Mouse (Mus musculus) hindbrain, embryonic 11.5 days (tissue): ENCODE results near the gene Rabl3. TPM values are rescaled to one million over a fixed set of nuclear protein-coding genes. Genes with fewer than 3 reads are reported as not detected.
A peak's percentile ranks its signal among the peaks of the same experiment; 100 is the strongest.

Source experiments
- ATAC-seq: fragments of 200-750 bp; cut with Nextera tagmentation; 2 replicates; pipeline ENCODE4 v1.8.0; 2017; ENCODE audit warnings: mild to moderate bottlenecking, moderate TSS enrichment, moderate library complexity; ENCODE audit not compliant: low FRiP score
- DNase-seq: peaks from one replicate; pipeline ENCODE4 v3.0.0-alpha.2; 2015; ENCODE audit warnings: low spot score
- H3K27ac ChIP-seq: fragments of 300-500 bp; sonication (generic); 2 replicates; pipeline ENCODE4 v1.5.1; 2014; ENCODE audit warnings: mild to moderate bottlenecking, low read depth, low read length
- H3K27me3 ChIP-seq: fragments of 300-500 bp; sonication (generic); 2 replicates; pipeline ENCODE4 v1.6.1; 2014; ENCODE audit warnings: mild to moderate bottlenecking, low read length, moderate library complexity, mixed read lengths; ENCODE audit not compliant: control insufficient read depth, insufficient read depth
- H3K36me3 ChIP-seq: fragments of 300-500 bp; sonication (generic); 2 replicates; pipeline ENCODE4 v1.6.1; 2014; ENCODE audit warnings: mild to moderate bottlenecking, low read length, moderate library complexity, mixed read lengths; ENCODE audit not compliant: control insufficient read depth, insufficient read depth
- H3K4me1 ChIP-seq: fragments of 300-500 bp; sonication (generic); replicated peaks from 2 replicates; pipeline ENCODE4 v1.6.1; 2014; ENCODE audit warnings: low read length, mixed read lengths; ENCODE audit not compliant: control insufficient read depth, insufficient read depth
- H3K4me2 ChIP-seq: fragments of 300-500 bp; sonication (generic); replicated peaks from 2 replicates; pipeline ENCODE4 v1.6.1; 2014; ENCODE audit warnings: mild to moderate bottlenecking, low read depth, low read length
- H3K4me3 ChIP-seq: fragments of 300-500 bp; sonication (generic); 2 replicates; pipeline ENCODE4 v1.5.1; 2014; ENCODE audit warnings: low read depth, low read length
- H3K9ac ChIP-seq: fragments of 300-500 bp; sonication (generic); 2 replicates; pipeline ENCODE4 v1.6.1; 2014; ENCODE audit warnings: low read depth, low read length
- H3K9me3 ChIP-seq: fragments of 300-500 bp; sonication (generic); 2 replicates; pipeline ENCODE4 v1.6.1; 2016; ENCODE audit warnings: low read length; ENCODE audit not compliant: control insufficient read depth
- WGBS: fragments of 180-500 bp; shearing (Covaris S2); extraction: QIAGEN DNeasy Blood & Tissue Kit; methylation state at CpG from one replicate; pipeline ENCODE4 v1.1.7; 2014; 5-methylcytosine and 5-hydroxymethylcytosine counted together
- polyA plus RNA-seq: library from polyadenylated mRNA; unstranded; fragments of >200 nt; fragmentation: Nextera tagmentation; extraction: Ambion mirVana; gene quantifications from 2 replicates; pipeline ENCODE4 v1.2.1, GENCODE M21; 2014

Rabl3 gene
- polyA plus RNA-seq, 1 experiment from 2014 or later: 45.6 TPM

DNA sequence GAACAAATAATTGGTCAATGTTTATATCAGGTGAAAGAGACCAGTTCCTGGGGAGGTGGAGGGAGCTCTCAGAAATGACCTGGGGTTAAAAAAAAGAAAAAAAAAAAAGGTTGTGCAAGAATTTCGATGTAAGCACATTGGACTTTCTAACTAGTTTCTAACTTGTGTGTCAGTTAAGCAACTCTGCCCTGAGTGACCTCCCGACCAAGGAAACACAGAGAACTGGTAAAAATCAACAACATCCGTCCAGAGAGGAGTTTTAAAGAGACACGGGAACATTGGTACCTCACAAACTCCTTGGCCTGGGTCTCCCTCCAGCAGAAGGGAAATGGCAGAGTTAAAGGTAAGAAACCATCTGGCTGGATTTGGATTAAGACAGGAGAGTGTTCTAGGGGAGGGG is 40.3 kb downstream of the Rabl3 start, which contains the start of gene Hgd:
TSS of gene Hgd (plus strand) at position 160 of the 400 bp plus-strand sequence.
- no peak for DNase-seq
- H3K27me3 ChIP-seq: no peaks in the 10 kb centered on the region
- no peak within 1 kb of the TSS for H3K27ac ChIP-seq
- no peak within 1 kb of the TSS for H3K4me2 ChIP-seq
- no peaks in the 10 kb centered on the region for H3K36me3 ChIP-seq
- WGBS: 76% methylated on average over 4 of the region's 4 CpGs
- H3K4me1 ChIP-seq: peaks cover 6% of the 10 kb centered on the region
- H3K9ac ChIP-seq: no peak within 1 kb of the TSS
- H3K9me3 ChIP-seq: no peaks in the 10 kb centered on the region
- no peak for ATAC-seq
- H3K4me3 ChIP-seq: no peak within 1 kb of the TSS

DNA sequence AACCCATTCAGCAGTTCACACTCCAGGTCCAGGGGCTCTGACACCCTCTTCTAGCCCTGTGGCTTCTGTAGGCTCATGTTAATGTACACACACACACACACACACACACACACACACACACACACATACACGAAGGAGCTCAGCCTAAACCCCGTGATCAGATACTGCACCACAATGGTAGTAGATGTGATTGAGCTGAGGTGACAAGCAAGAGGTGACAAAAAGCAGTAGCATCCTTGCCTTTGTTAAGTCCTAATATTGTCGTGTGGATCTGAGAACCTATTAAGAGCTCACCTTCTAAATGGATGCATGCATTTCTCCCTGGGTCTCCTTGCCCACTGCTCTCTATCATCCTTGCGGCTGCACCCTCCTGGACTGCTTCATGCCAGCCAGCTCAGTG is 41.0 kb downstream of the Rabl3 start:
- H3K36me3 ChIP-seq: no peaks in the 10 kb centered on the region
- H3K27ac ChIP-seq: no peak overlapping the region
- 90% methylated on average over 4 of the region's 4 CpGs for WGBS
- no peaks in the 10 kb centered on the region for H3K9me3 ChIP-seq
- DNase-seq (no peak), ATAC-seq (no peak)
- no peak overlapping the region for H3K4me3 ChIP-seq
- no peaks in the 10 kb centered on the region for H3K27me3 ChIP-seq
- H3K4me1 ChIP-seq: peaks cover 6% of the 10 kb centered on the region
- no peak overlapping the region for H3K9ac ChIP-seq
- H3K4me2 ChIP-seq: no peak overlapping the region

GRCm38 (mm10) chr16:37581901-37582300 is 42.2 kb downstream of the Rabl3 start:
- Histone ChIP-seq H3K27me3 (no peaks in the 10 kb centered on the region), H3K27ac (peak overlapping the region; percentile 27; the same call in 1 of the 2 replicates), H3K4me2 (no peak overlapping the region), H3K4me3 (no peak overlapping the region), H3K9me3 (no peaks in the 10 kb centered on the region), H3K9ac (no peak overlapping the region), H3K4me1 (peaks cover 6% of the 10 kb centered on the region), H3K36me3 (no peaks in the 10 kb centered on the region)
- no peak for ATAC-seq
- DNase-seq: no peak
- 41% methylated on average over 3 of the region's 3 CpGs for WGBS

GRCm38 (mm10) chr16:37583306-37583705 is 43.6 kb downstream of the Rabl3 start:
- Histone ChIP-seq H3K27me3 (no peaks in the 10 kb centered on the region), H3K9ac (no peak overlapping the region), H3K4me1 (peaks cover 6% of the 10 kb centered on the region), H3K27ac (peak overlapping the region; percentile 94), H3K4me3 (no peak overlapping the region), H3K36me3 (no peaks in the 10 kb centered on the region), H3K4me2 (no peak overlapping the region), H3K9me3 (no peaks in the 10 kb centered on the region)
- 61% methylated on average over 3 of the region's 3 CpGs for WGBS
- DNase-seq (no peak), ATAC-seq (no peak)

GRCm38 (mm10) chr16:37583801-37584200 is 44.1 kb downstream of the Rabl3 start:
- Histone ChIP-seq H3K4me2 (no peak overlapping the region), H3K27me3 (no peaks in the 10 kb centered on the region), H3K4me3 (no peak overlapping the region), H3K9ac (no peak overlapping the region; the same call in 1 of the 2 replicates), H3K9me3 (no peaks in the 10 kb centered on the region), H3K4me1 (peaks cover 6% of the 10 kb centered on the region), H3K27ac (peak overlapping the region; percentile 94), H3K36me3 (no peaks in the 10 kb centered on the region)
- WGBS: 33% methylated on average over 6 of the region's 6 CpGs
- no peak for DNase-seq
- ATAC-seq: no peak

- H3K36me3 ChIP-seq: no peaks in the 10 kb centered on the region
- DNase-seq (peak; percentile 83), ATAC-seq (peak; percentile 85)
- H3K27me3 ChIP-seq: no peaks in the 10 kb centered on the region
- peak overlapping the region; percentile 94 for H3K27ac ChIP-seq
- H3K4me3 ChIP-seq: peak overlapping the region; percentile 10; the same call in 1 of the 2 replicates
- H3K4me2 ChIP-seq: peak overlapping the region; percentile 39
- peak overlapping the region; percentile 55 for H3K9ac ChIP-seq
- peaks cover 6% of the 10 kb centered on the region for H3K4me1 ChIP-seq
- WGBS: 4% methylated on average over 25 of the region's 25 CpGs
- H3K9me3 ChIP-seq: no peaks in the 10 kb centered on the region
These were observed 44.7 kb downstream of the Rabl3 start for GRCm38 (mm10) chr16:37584218-37585035.

GRCm38 (mm10) chr16:37585129-37585563 is 45.5 kb downstream of the Rabl3 start:
- H3K27me3 ChIP-seq: no peaks in the 10 kb centered on the region
- H3K4me2 ChIP-seq: no peak overlapping the region
- H3K4me3 ChIP-seq: no peak overlapping the region
- peak; percentile 46; the same call in 1 of the 2 replicates for ATAC-seq
- no peak overlapping the region for H3K9ac ChIP-seq
- no peaks in the 10 kb centered on the region for H3K36me3 ChIP-seq
- H3K9me3 ChIP-seq: no peaks in the 10 kb centered on the region
- H3K27ac ChIP-seq: peak overlapping the region; percentile 94
- peaks cover 6% of the 10 kb centered on the region for H3K4me1 ChIP-seq
- 48% methylated on average over 8 of the region's 8 CpGs for WGBS
- DNase-seq: peak; percentile 32

DNA sequence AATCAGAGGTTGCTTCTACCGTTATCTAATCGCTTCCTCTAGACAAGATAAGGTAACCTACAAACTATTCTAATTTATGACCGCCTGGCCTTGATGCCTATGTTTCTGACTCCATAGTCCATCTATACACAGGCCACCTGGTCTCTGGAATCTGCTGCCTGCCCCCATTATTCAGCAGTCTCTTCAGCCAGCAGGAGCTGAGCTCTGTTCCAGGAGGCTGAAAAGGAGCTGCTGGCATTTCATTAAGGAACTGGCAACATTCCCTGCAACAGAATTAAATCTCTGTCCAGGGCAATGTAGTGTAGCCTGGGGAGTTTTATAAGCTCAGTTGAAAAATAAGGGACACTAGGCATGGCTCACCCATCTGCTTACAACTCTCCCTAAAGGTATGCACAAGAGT is 51.2 kb downstream of the Rabl3 start:
- DNase-seq: no peak
- no peaks in the 10 kb centered on the region for H3K4me1 ChIP-seq
- no peak for ATAC-seq
- H3K27ac ChIP-seq: no peak overlapping the region
- 89% methylated on average over 3 of the region's 3 CpGs for WGBS
- H3K9me3 ChIP-seq: no peaks in the 10 kb centered on the region
- no peak overlapping the region for H3K4me3 ChIP-seq
- no peaks in the 10 kb centered on the region for H3K36me3 ChIP-seq
- H3K4me2 ChIP-seq: no peak overlapping the region
- no peaks in the 10 kb centered on the region for H3K27me3 ChIP-seq
- no peak overlapping the region for H3K9ac ChIP-seq

DNA sequence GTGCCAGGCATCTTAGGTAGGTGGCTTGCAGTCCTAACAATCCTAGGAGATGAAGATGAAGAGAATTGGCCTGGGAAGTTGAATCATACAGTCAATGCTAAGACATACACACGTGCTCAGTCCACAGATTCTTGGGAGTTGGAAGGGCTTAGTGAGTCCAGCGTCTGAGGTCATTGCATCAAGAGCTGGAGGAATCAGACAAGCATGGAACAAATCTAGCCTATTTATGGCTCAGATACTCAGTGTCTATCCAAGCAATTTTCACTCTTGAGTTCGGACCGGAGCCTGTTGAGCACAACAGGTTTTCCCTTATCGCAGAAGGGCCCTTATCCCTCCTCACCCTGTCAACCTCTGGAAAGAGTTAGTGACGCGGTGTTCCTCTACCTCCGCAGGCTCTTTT is 51.9 kb downstream of the Rabl3 start:
- WGBS: 93% methylated on average over 8 of the region's 8 CpGs

More for the DNA sequence above, 51.9 kb downstream of the Rabl3 start:
- Histone ChIP-seq H3K9me3 (no peaks in the 10 kb centered on the region), H3K36me3 (no peaks in the 10 kb centered on the region), H3K9ac (no peak overlapping the region), H3K4me1 (no peaks in the 10 kb centered on the region), H3K4me2 (no peak overlapping the region), H3K27me3 (no peaks in the 10 kb centered on the region), H3K27ac (no peak overlapping the region), H3K4me3 (no peak overlapping the region)
- no peak for DNase-seq
- ATAC-seq: no peak
